Mouse (Mus musculus): ENCODE measurements around the gene Chrnd. TPM values are rescaled to one million over a fixed set of nuclear protein-coding genes. Genes with fewer than 3 reads are reported as not detected.

The Chrnd gene
- total RNA-seq, 1 experiment from 2014 or later: not detected

DNA sequence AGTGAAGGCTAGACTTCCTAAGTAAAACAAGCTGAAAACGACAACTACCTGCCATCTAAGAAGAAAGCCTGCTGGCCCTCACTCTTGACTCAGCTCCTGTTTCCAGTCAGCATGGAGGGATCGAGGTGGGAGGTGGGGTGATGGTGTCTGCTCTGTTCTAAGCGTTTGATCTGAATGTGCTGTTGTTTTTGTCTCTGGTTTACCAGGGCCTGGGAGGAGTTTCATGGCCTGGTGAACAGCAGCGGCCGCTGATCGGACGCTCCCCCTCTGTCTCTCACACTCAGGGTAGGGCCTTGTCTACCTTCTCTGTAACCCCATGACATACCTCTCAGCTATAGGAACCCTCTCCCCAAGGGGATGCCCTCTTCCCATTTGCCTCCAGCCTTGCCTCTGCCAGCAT, 41.8 kb downstream of the Chrnd start:
- no peak for DNase-seq

DNA sequence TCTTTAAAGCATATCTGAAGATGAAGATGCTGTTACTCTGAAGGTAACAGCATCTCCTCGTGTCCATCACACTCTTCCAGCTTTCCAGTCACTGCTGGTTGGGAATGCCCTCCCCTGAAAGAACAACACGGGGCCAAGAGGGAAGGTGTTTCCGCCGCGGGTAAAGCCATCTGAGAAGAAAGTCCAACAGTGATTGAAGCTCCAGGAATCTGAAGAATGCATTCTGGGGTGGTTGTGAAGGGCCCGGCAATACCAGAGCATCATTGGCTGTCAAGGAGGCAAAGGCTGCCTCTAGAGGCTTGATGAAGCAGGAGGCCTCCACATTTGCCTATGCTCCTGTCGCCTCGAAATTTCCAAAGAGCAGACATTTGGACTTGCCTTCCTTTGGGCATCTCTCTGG, 48.6 kb downstream of the Chrnd start:
- DNase-seq: no peak

DNA sequence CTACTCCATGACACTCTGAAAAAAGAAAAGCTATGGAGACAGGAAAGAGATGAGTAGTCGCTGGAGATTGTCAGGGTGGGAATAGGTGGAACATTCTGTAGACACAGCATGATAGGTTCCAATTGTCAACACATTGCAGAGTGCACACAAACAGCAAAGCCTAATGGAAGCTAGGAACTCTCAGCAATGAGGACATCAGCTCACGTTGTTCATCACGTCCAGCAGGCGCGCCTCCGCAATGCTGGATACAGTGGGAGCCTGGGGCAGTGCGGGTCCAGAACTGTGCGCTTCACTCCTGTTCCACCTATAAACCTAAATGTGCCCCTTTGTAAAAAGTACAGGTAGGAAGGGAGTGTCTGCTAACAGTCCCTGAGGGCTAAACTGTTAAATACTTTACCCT, 52.6 kb downstream of the Chrnd start:
- no peak for DNase-seq

DNA sequence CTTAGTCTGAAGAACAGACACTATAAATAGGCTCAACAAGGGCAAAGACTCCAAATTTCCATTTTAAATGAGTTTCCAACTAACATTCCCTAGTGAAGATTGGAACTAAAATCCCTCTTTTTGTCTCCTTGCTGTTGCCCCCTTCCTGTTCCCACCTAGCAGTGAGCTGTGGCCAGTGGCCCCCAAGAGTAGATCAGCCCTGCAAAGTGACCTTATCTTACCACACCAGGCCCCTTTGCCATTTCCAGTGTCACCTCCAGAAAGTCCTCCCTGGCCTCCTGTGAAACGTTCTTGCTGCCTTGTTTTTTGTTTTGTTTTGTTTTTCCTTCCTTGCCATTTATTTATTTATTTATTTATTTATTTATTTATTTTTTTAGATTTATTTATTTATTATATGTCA, 55.0 kb downstream of the Chrnd start:
- DNase-seq: no peak

DNA sequence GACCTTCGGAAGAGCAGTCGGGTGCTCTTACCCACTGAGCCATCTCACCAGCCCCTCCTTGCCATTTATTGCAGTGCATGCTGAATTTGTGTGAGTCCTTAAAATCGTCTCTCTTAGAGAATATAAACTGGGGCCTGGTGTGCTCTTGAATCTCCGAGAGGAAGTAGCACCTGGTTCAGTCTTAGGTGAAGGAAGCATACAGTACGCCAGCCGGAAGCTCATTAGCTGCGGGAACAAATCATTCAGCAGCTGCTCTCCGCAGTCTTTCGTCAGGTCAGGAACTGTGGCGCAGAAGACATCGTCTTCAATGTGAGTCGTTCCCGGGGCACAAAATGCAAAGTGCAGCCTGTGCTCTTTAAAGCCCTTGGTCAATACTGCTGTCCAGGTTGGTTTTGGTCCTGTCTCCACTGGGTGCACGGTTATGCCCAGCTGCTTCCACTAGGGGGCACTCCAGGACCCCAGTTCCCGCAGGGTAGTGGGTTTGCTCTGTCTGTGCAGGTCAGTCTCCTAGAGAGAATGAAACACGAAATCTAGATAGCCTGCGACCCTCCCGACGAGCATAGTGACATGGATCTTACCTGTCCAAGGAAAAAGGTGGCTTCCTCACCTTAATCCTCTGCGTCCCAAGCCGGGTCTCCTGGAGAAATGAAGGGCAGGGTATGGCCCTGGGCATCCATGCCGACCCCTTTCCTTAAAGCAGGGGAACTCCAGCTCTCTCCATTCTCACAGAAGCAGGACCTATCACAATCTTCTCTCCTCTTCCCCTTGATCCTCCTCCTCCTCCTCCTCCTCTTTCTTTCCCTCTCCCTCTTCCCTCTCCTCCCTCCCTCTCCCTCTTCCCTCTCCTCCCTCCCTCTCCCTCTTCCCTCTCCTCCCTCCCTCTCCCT, 55.8 kb downstream of the Chrnd start:
- DNase-seq: peak; percentile 89

Other genes starting within 250 kb of the Chrnd start
- gene Alppl2, start 100.7 kb upstream of the Chrnd start, total RNA-seq (2021): not detected in 2 replicates
- gene Alpi, start 89.0 kb upstream of the Chrnd start, total RNA-seq (2021): not detected in 2 replicates
- not detected in 2 replicates for gene Akp3, start 65.6 kb upstream of the Chrnd start, total RNA-seq (2021)
- 0.67 and 0.73 TPM in 2 replicates for gene Ecel1, start 34.1 kb upstream of the Chrnd start, total RNA-seq (2021)
- gene Prss56, start 7.3 kb upstream of the Chrnd start, total RNA-seq (2021): not detected in 2 replicates
- gene Chrng, start 14.1 kb downstream of the Chrnd start, total RNA-seq (2021): not detected in 2 replicates
- gene Eif4e2, start 23.3 kb downstream of the Chrnd start, total RNA-seq (2021): 89.9 and 96.0 TPM in 2 replicates
- 310 and 340 TPM in 2 replicates for gene Efhd1, start 73.8 kb downstream of the Chrnd start, total RNA-seq (2021)
- gene Gigyf2, start 136.4 kb downstream of the Chrnd start, total RNA-seq (2021): 94.6 and 114 TPM in 2 replicates
- gene Kcnj13, start 204.1 kb downstream of the Chrnd start, total RNA-seq (2021): not detected in 2 replicates